Mouse (Mus musculus): ENCODE measurements around the gene Rpap1. TPM values are rescaled to one million over a fixed set of nuclear protein-coding genes. Genes with fewer than 3 reads are reported as not detected.

The Rpap1 gene
- total and polyA plus RNA-seq, 3 experiments, result 8.1 to 41.3 (median 22.3) TPM

DNA sequence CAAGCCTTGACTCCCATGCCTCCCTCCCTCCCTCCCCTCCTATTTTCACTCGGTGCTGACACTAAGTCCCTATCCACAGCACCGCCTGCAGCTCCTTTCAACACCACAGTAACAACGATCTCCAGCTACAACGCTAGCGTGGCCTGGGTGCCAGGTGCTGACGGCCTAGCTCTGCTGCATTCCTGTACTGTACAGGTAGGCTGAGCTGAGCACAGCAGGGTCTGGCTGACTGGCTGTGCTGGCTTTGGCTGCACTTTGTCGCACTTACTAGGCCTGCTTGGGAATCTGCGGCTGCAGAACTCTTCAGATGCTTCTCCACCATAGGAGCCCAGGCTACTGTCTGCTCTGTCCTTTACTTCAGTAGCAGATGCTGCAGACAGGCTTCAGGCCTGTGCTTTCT lies 18.2 kb upstream of the Rpap1 start:
- no peak for ATAC-seq (ENCODE audit: extremely low read depth, insufficient number of reproducible peaks, low FRiP score, poor library complexity, severe bottlenecking)
- Histone ChIP-seq H3K27me3 (ENCODE audit: insufficient read depth, low read length) (peaks cover 83% of the 10 kb centered on the region), H3K4me1 (ENCODE audit: insufficient read depth, low read depth, low read length) (peaks cover 7% of the 10 kb centered on the region), H3K4me3 (ENCODE audit: low read depth, low read length) (no peak overlapping the region), H3K9me3 (replicated peaks) (no peaks in the 10 kb centered on the region), H3K36me3 (replicated peaks) (no peaks in the 10 kb centered on the region)
- no peak for DNase-seq (ENCODE audit: low spot score)
- TF ChIP-seq POLR2AphosphoS5 (IDR thresholded peaks at IDR 0.05; ENCODE audit: insufficient replicate concordance, low read depth, low read length) (no peak), TAL1 (conservative IDR thresholded peaks at IDR 0.05; ENCODE audit: low read depth, low read length) (no peak), CTCF (IDR thresholded peaks at IDR 0.05; ENCODE audit: low read depth, low read length) (no peak), GATA1 (IDR thresholded peaks at IDR 0.05; ENCODE audit: borderline replicate concordance, low read length) (no peak), GATA2 (IDR thresholded peaks at IDR 0.05; ENCODE audit: borderline replicate concordance, low read depth, low read length) (no peak)

DNA sequence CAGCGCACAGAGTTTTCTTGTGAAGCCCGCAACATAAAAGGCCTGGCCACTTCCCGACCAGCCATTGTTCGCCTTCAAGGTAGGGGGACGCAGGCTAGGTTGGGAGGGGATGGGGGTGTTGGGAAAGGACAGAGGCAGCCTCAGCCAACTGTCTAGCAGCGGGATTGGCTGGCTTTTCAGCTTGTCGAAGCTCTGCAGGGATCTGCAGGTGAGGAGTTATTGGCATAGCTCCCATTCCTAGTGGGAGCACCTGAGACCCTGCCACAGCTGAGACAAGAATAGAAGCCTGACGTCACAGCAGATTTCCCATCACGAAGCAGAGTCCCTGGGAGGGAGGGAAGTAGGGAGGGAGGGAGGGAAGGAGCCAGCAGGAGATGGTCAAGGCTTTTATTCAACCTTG lies 17.4 kb upstream of the Rpap1 start:
- Histone ChIP-seq H3K4me1 (ENCODE audit: insufficient read depth, low read depth, low read length) (peaks cover 15% of the 10 kb centered on the region), H3K27me3 (ENCODE audit: insufficient read depth, low read length) (peaks cover 83% of the 10 kb centered on the region), H3K9me3 (replicated peaks) (no peaks in the 10 kb centered on the region), H3K4me3 (ENCODE audit: low read depth, low read length) (no peak overlapping the region), H3K36me3 (replicated peaks) (no peaks in the 10 kb centered on the region)
- no peak for TF ChIP-seq CTCF (IDR thresholded peaks at IDR 0.05; ENCODE audit: low read depth, low read length)
- TF ChIP-seq GATA2 (IDR thresholded peaks at IDR 0.05; ENCODE audit: borderline replicate concordance, low read depth, low read length), result no peak
- no peak for TF ChIP-seq TAL1 (conservative IDR thresholded peaks at IDR 0.05; ENCODE audit: low read depth, low read length)
- TF ChIP-seq POLR2AphosphoS5 (IDR thresholded peaks at IDR 0.05; ENCODE audit: insufficient replicate concordance, low read depth, low read length), result no peak
- no peak for TF ChIP-seq GATA1 (IDR thresholded peaks at IDR 0.05; ENCODE audit: borderline replicate concordance, low read length)
- ATAC-seq (ENCODE audit: extremely low read depth, insufficient number of reproducible peaks, low FRiP score, poor library complexity, severe bottlenecking) (no peak), DNase-seq (ENCODE audit: low spot score) (no peak)

DNA sequence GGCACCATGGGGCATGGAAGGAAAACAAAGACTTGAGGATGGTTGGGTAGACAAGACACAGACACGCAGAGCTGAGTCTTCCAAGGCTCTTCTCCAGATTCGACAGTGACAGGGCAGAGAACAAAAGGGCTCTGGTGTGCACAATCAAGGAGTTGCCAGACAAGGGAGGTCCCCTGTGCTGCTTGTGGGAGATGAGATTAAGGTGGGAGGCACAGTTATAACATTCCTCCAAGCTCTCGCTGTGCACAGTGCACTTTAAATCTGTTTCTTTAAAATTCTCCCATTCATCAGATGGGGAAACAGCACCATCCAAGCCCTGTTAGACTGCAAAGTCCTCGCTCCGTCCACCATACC lies 16.9 kb upstream of the Rpap1 start:
- H3K4me1 ChIP-seq (ENCODE audit: insufficient read depth, low read depth, low read length), result peaks cover 18% of the 10 kb centered on the region
- no peak for DNase-seq (ENCODE audit: low spot score)
- no peak for ATAC-seq (ENCODE audit: extremely low read depth, insufficient number of reproducible peaks, low FRiP score, poor library complexity, severe bottlenecking)
- peaks cover 82% of the 10 kb centered on the region for H3K27me3 ChIP-seq (ENCODE audit: insufficient read depth, low read length)
- no peaks in the 10 kb centered on the region for H3K9me3 ChIP-seq (replicated peaks)
- no peak for TF ChIP-seq TAL1 (conservative IDR thresholded peaks at IDR 0.05; ENCODE audit: low read depth, low read length)
- no peak for TF ChIP-seq POLR2AphosphoS5 (IDR thresholded peaks at IDR 0.05; ENCODE audit: insufficient replicate concordance, low read depth, low read length)
- no peak for TF ChIP-seq GATA1 (IDR thresholded peaks at IDR 0.05; ENCODE audit: borderline replicate concordance, low read length)
- no peak for TF ChIP-seq GATA2 (IDR thresholded peaks at IDR 0.05; ENCODE audit: borderline replicate concordance, low read depth, low read length)
- TF ChIP-seq CTCF (IDR thresholded peaks at IDR 0.05; ENCODE audit: low read depth, low read length), result no peak
- H3K4me3 ChIP-seq (ENCODE audit: low read depth, low read length), result no peak overlapping the region
- no peaks in the 10 kb centered on the region for H3K36me3 ChIP-seq (replicated peaks)

DNA sequence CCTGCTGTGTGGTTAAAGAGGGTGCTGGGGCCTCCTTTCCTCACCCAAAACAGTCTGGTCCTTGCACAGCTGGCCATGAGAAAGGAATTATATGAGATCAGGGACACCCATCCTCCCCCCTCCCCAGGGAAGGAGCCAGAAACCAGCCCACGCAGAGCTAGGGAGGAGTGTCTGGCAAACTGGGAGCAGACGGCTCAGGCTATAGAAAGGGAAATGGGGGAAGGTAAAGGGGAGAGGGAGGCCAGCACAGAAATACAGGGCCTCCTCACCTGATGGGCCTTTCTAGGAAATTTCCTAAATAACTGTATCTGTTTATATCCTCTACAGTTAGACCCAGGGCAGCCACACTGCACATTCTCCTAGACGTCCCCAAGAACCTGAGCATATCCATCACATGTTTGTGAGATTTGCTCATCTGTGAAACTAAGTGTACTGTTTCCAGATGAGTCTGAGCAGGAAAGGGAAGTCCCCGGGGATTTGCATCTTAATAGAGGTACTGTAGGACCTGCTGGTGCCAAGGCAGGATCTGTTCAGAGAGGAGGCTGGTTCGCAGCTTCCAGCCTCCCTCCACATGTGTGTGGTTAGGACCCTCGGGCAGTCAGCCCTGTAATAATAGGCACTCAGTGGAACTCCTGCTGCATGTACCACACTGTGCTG lies 16.4 kb upstream of the Rpap1 start:
- TF ChIP-seq TAL1 (conservative IDR thresholded peaks at IDR 0.05; ENCODE audit: low read depth, low read length) (no peak), CTCF (IDR thresholded peaks at IDR 0.05; ENCODE audit: low read depth, low read length) (no peak), POLR2AphosphoS5 (IDR thresholded peaks at IDR 0.05; ENCODE audit: insufficient replicate concordance, low read depth, low read length) (no peak), GATA1 (IDR thresholded peaks at IDR 0.05; ENCODE audit: borderline replicate concordance, low read length) (no peak), GATA2 (IDR thresholded peaks at IDR 0.05; ENCODE audit: borderline replicate concordance, low read depth, low read length) (no peak)
- Histone ChIP-seq H3K36me3 (replicated peaks) (no peaks in the 10 kb centered on the region), H3K9me3 (replicated peaks) (no peaks in the 10 kb centered on the region), H3K4me1 (ENCODE audit: insufficient read depth, low read depth, low read length) (peaks cover 23% of the 10 kb centered on the region), H3K4me3 (ENCODE audit: low read depth, low read length) (no peak overlapping the region), H3K27me3 (ENCODE audit: insufficient read depth, low read length) (peaks cover 83% of the 10 kb centered on the region)
- DNase-seq (ENCODE audit: low spot score) (no peak), ATAC-seq (ENCODE audit: extremely low read depth, insufficient number of reproducible peaks, low FRiP score, poor library complexity, severe bottlenecking) (no peak)

DNA sequence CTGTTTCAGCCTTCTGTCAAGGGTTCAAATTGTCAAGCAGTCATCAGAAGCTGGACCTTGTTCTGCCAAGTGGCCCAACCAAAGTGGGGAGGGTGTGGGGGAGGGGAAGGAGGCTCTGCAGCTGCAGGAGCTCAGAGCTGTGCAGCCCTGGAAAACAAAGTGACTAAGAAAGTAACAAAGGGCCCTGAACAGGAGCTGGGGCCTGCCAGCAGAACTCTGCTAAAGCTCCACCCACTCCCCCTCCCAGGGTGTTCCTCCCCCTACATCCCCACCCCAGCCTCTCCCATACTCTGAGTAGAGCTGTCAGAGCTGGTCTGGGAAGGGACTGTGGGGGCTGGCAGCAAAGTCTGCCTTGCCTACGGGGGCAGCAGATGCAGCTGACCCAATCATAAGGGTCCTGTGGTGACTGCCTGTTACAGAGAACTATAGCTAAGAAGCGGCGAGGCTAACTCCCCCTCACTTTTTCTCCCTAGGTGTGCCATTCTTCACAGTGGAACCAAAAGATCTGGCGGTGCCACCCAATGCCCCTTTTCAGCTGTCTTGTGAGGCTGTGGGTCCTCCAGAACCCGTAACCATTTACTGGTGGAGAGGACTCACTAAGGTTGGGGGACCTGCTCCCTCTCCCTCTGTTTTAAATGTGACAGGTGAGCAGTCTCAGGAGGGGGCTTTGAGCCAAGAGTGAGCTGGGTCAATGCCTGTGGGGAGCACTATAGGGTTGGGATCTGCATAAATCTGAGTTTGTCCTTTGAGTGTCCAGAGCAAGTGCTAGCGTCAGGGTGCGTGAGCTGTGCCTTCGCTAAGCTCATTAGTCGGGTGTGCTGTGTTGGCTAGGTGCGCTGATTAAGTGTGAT lies 15.7 kb upstream of the Rpap1 start:
- Histone ChIP-seq H3K4me1 (ENCODE audit: insufficient read depth, low read depth, low read length) (peaks cover 30% of the 10 kb centered on the region), H3K27me3 (ENCODE audit: insufficient read depth, low read length) (peaks cover 83% of the 10 kb centered on the region), H3K4me3 (ENCODE audit: low read depth, low read length) (no peak overlapping the region), H3K36me3 (replicated peaks) (no peaks in the 10 kb centered on the region), H3K9me3 (replicated peaks) (no peaks in the 10 kb centered on the region)
- TF ChIP-seq GATA2 (IDR thresholded peaks at IDR 0.05; ENCODE audit: borderline replicate concordance, low read depth, low read length), result no peak
- no peak for TF ChIP-seq CTCF (IDR thresholded peaks at IDR 0.05; ENCODE audit: low read depth, low read length)
- no peak for TF ChIP-seq GATA1 (IDR thresholded peaks at IDR 0.05; ENCODE audit: borderline replicate concordance, low read length)
- TF ChIP-seq POLR2AphosphoS5 (IDR thresholded peaks at IDR 0.05; ENCODE audit: insufficient replicate concordance, low read depth, low read length), result no peak
- TF ChIP-seq TAL1 (conservative IDR thresholded peaks at IDR 0.05; ENCODE audit: low read depth, low read length), result no peak
- no peak for DNase-seq (ENCODE audit: low spot score)
- ATAC-seq (ENCODE audit: extremely low read depth, insufficient number of reproducible peaks, low FRiP score, poor library complexity, severe bottlenecking), result no peak

All from G1E (cell line).